Mouse (Mus musculus) right cerebral cortex, postnatal 4 days (tissue): ENCODE measurements around the gene Stt3b.

ENCODE experiments used
- DNase-seq: peaks from one replicate; pipeline ENCODE4 v3.0.0-alpha.2; 2022

The Stt3b gene

GRCm38 (mm10) chr9:115210535-115210934 lies 99.7 kb downstream of the Stt3b start:
- no peak for DNase-seq

- no peak for DNase-seq
These were observed 100.5 kb downstream of the Stt3b start for GRCm38 (mm10) chr9:115209737-115210136.

GRCm38 (mm10) chr9:115206219-115206618 lies 104.0 kb downstream of the Stt3b start:
- DNase-seq = no peak

- no peak for DNase-seq
These were observed 104.7 kb downstream of the Stt3b start for GRCm38 (mm10) chr9:115205491-115205890.

GRCm38 (mm10) chr9:115203136-115203535 lies 107.1 kb downstream of the Stt3b start:
- DNase-seq = no peak

- DNase-seq = no peak
These were observed 109.0 kb downstream of the Stt3b start for GRCm38 (mm10) chr9:115201264-115201663.

- DNase-seq = no peak
These were observed 109.9 kb downstream of the Stt3b start for GRCm38 (mm10) chr9:115200166-115200862.

GRCm38 (mm10) chr9:115197082-115197481 lies 113.1 kb downstream of the Stt3b start:
- no peak for DNase-seq

GRCm38 (mm10) chr9:115192890-115193289 lies 117.3 kb downstream of the Stt3b start:
- no peak for DNase-seq
